Mouse (Mus musculus) hindbrain, embryonic 12.5 days (tissue): ENCODE results near the gene Slc16a10. TPM values are rescaled to one million over a fixed set of nuclear protein-coding genes. Genes with fewer than 3 reads are reported as not detected.

ENCODE experiments used
- ATAC-seq: fragments of 200-750 bp; cut with Nextera tagmentation; 2 replicates; pipeline ENCODE4 v1.8.0; 2017; ENCODE audit warnings: moderate TSS enrichment; ENCODE audit not compliant: low FRiP score
- H3K27ac ChIP-seq: fragments of 300-500 bp; sonication (generic); 2 replicates; pipeline ENCODE4 v1.5.1; 2016; ENCODE audit warnings: mild to moderate bottlenecking
- H3K27me3 ChIP-seq: fragments of 300-500 bp; sonication (generic); 2 replicates; pipeline ENCODE4 v1.6.1; 2016; ENCODE audit warnings: mild to moderate bottlenecking
- H3K36me3 ChIP-seq: fragments of 300-500 bp; sonication (generic); 2 replicates; pipeline ENCODE4 v1.6.1; 2016; ENCODE audit warnings: mild to moderate bottlenecking
- H3K4me1 ChIP-seq: fragments of 300-500 bp; sonication (generic); 2 replicates; pipeline ENCODE4 v1.6.1; 2016
- H3K4me2 ChIP-seq: fragments of 300-500 bp; sonication (generic); replicated peaks from 2 replicates; pipeline ENCODE4 v1.6.1; 2016; ENCODE audit warnings: mild to moderate bottlenecking
- H3K4me3 ChIP-seq: fragments of 300-500 bp; sonication (generic); 2 replicates; pipeline ENCODE4 v1.5.1; 2016; ENCODE audit warnings: mild to moderate bottlenecking
- H3K9ac ChIP-seq: fragments of 300-500 bp; sonication (generic); 2 replicates; pipeline ENCODE4 v1.6.1; 2016; ENCODE audit warnings: mild to moderate bottlenecking, moderate library complexity
- H3K9me3 ChIP-seq: fragments of 300-500 bp; sonication (generic); replicated peaks from 2 replicates; pipeline ENCODE4 v1.6.1; 2016; ENCODE audit warnings: mild to moderate bottlenecking
- WGBS: fragments of 180-500 bp; shearing (Covaris S2); methylation state at CpG from one replicate; pipeline ENCODE4 v1.1.7; 2016; 5-methylcytosine and 5-hydroxymethylcytosine counted together
- polyA plus RNA-seq: library from polyadenylated mRNA; unstranded; fragments of >200 nt; fragmentation: Nextera tagmentation; extraction: Ambion mirVana; gene quantifications from 2 replicates; pipeline ENCODE4 v1.2.1, GENCODE M21; 2016

Gene Slc16a10
- polyA plus RNA-seq, 1 experiment from 2014 or later = 12.6 TPM

DNA sequence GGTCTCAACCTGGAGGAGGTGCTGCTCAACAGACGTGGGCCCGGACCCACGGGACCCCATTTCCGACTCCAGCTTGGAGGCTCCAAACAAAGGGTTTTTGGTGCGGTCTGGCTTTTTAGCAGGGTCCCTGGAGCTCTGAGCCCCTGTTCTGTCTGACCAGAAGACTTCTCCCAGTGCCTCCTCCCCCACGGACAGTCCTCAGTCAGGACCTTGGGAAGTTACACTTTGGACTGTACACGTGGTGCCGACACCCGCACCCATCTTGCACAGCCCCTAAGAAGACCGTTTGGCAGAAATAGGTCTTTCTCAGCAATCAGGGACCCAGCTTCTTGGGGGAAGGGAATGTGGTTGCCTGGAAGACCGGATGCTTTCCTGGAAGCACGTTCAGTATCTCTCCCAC lies 155.6 kb downstream of the Slc16a10 start, which contains the start of gene Mfsd4b5:
Gene Mfsd4b5 (minus strand): TSS at position 181 of the 400 bp plus-strand sequence.
- 85% methylated on average over 12 of the region's 12 CpGs for WGBS
- no peak within 1 kb of the TSS for H3K4me3 ChIP-seq

More for the DNA sequence above, 155.6 kb downstream of the Slc16a10 start, which contains the start of gene Mfsd4b5:
- Histone ChIP-seq H3K4me2 (no peak within 1 kb of the TSS), H3K27me3 (no peaks in the 10 kb centered on the region), H3K4me1 (no peaks in the 10 kb centered on the region), H3K36me3 (no peaks in the 10 kb centered on the region), H3K9ac (no peak within 1 kb of the TSS), H3K27ac (no peak within 1 kb of the TSS), H3K9me3 (no peaks in the 10 kb centered on the region)
- ATAC-seq = no peak

Other genes starting within 250 kb of the Slc16a10 start
- 6.0 and 6.1 TPM in 2 replicates for gene Mfsd4b4, start 243.0 kb downstream of the Slc16a10 start, polyA plus RNA-seq
- not detected in 2 replicates for gene Mfsd4b2, start 215.3 kb downstream of the Slc16a10 start, polyA plus RNA-seq
- 0.19 and 0.31 TPM in 2 replicates for gene Mfsd4b3, start 182.1 kb downstream of the Slc16a10 start, polyA plus RNA-seq
- 0.10 and 0.14 TPM in 2 replicates for gene Mfsd4b5, start 155.6 kb downstream of the Slc16a10 start, polyA plus RNA-seq
- 0.35 and 0.49 TPM in 2 replicates for gene Mfsd4b1, start 117.0 kb downstream of the Slc16a10 start, polyA plus RNA-seq
- gene Rpf2, start 104.8 kb upstream of the Slc16a10 start, polyA plus RNA-seq = 65.4 and 67.0 TPM in 2 replicates
- 135 and 136 TPM in 2 replicates for gene Gtf3c6, start 115.8 kb upstream of the Slc16a10 start, polyA plus RNA-seq
- gene Amd1, start 159.9 kb upstream of the Slc16a10 start, polyA plus RNA-seq = 53.7 and 57.7 TPM in 2 replicates
- gene Cdk19, start 197.3 kb upstream of the Slc16a10 start, polyA plus RNA-seq = 15.0 and 16.7 TPM in 2 replicates